In the genomic region with DNA sequence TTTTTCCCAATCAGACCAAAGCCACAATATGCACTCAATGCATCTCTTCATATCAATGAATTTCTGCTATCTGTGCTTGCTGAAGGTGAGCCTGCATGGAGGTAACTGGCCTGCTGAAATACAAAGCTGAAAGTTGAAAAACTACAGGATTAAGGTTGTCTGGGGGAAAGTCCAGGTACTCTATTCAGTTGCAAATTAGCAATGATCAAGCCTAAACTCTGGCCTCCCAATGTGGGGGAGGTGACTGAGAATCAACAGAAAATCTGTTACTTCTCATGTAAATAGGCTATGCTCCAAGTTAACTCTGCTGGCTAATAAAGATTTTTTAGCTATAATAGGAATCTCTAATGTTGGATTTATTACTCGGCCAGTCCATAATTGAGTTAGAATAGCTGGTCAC, we compare ENCODE assay signal across 21 mouse cellular contexts.
DNase-seq lines count a peak whose midpoint lies in the region; TF ChIP-seq lines count a peak whose summit lies in the region.
"Had no signal": no experiment of that assay in that cellular context is flagged by ENCODE, and none has a peak within 500 bp of the region (broad histone marks: within the 10 kb centered on the region; RNA-seq: fewer than 3 reads in every experiment).

No protein-coding gene starts in this region.

- TF ChIP-seq CTCF in thymus, adult 2 months (IDR thresholded peaks at IDR 0.05; ENCODE audit: borderline replicate concordance, control insufficient read depth, extremely low read depth, insufficient read depth, low read length, poor library complexity) = no peak

- no peak overlapping the region for H3K9ac ChIP-seq in ES-E14 (ENCODE audit: insufficient read depth, low read depth, low read length, poor library complexity, severe bottlenecking)
- H3K9ac ChIP-seq: embryonic facial prominence, embryonic 13.5 days; embryonic facial prominence, embryonic 15.5 days; forebrain, embryonic 12.5 days had no signal

- H3K27ac ChIP-seq in ES-E14 (ENCODE audit: insufficient read depth, low read depth, low read length, poor library complexity, severe bottlenecking) = no peak overlapping the region; the same call in 1 of the 2 replicates
- no peak overlapping the region for H3K27ac ChIP-seq in thymus, adult 2 months (ENCODE audit: control insufficient read depth, insufficient read depth, low read length)
- H3K27ac ChIP-seq: embryonic facial prominence, embryonic 13.5 days; embryonic facial prominence, embryonic 15.5 days; forebrain, embryonic 10.5 days; forebrain, embryonic 12.5 days had no signal

- no peaks in the 10 kb centered on the region for H3K27me3 ChIP-seq in thymus, adult 2 months (ENCODE audit: control insufficient read depth, insufficient read depth, low read length)
- H3K27me3 ChIP-seq: CH12.LX; embryonic facial prominence, embryonic 13.5 days; embryonic facial prominence, embryonic 15.5 days; forebrain, embryonic 12.5 days had no signal

- peaks cover 0 to 3% of the 10 kb centered on the region in 2 experiments; a peak in 2 of 4 replicates for H3K4me1 ChIP-seq in ES-E14 (ENCODE audit: control insufficient read depth in 2 of 2, insufficient read depth in 2 of 2, low read length in 2 of 2, poor library complexity in 1 of 2)
- no peaks in the 10 kb centered on the region for H3K4me1 ChIP-seq in thymus, adult 2 months (replicated peaks; ENCODE audit: control insufficient read depth, insufficient read depth, low read length)
- H3K4me1 ChIP-seq: embryonic facial prominence, embryonic 13.5 days; embryonic facial prominence, embryonic 15.5 days; forebrain, embryonic 12.5 days had no signal

- H3K9me3 ChIP-seq in ES-E14 (ENCODE audit: control insufficient read depth, insufficient read depth, low read depth, low read length) = no peaks in the 10 kb centered on the region
- H3K9me3 ChIP-seq: embryonic facial prominence, embryonic 13.5 days; embryonic facial prominence, embryonic 15.5 days; forebrain, embryonic 10.5 days; forebrain, embryonic 12.5 days had no signal

- in situ Hi-C loops in ES-E14 (cut with MboI; ENCODE audit: low sequenced_read_pairs in 2 of 2, unreplicated experiment in 2 of 2) = no loop called here

- H3K4me3 ChIP-seq in ES-E14 (ENCODE audit: insufficient read depth in 1 of 2, low read depth in 1 of 2, low read length in 2 of 2, poor library complexity in 1 of 2, severe bottlenecking in 1 of 2) = no peak overlapping the region
- no peak overlapping the region for H3K4me3 ChIP-seq in thymus, adult 2 months (ENCODE audit: control insufficient read depth, insufficient read depth, low read length)
- H3K4me3 ChIP-seq: embryonic facial prominence, embryonic 13.5 days; embryonic facial prominence, embryonic 15.5 days; erythroblast, embryonic 14.5 days; forebrain, embryonic 10.5 days; forebrain, embryonic 12.5 days had no signal

- 86% methylated on average over 1 of the region's 1 CpGs for WGBS in thymus, adult 2 months

- H3K36me3 ChIP-seq in ES-E14 (ENCODE audit: control insufficient read depth, insufficient read depth, low read length, poor library complexity, severe bottlenecking) = no peaks in the 10 kb centered on the region
- H3K36me3 ChIP-seq in thymus, adult 2 months (ENCODE audit: control insufficient read depth, insufficient read depth, low read length) = no peaks in the 10 kb centered on the region
- H3K36me3 ChIP-seq: embryonic facial prominence, embryonic 13.5 days; embryonic facial prominence, embryonic 15.5 days; forebrain, embryonic 10.5 days; forebrain, embryonic 12.5 days had no signal

- TF ChIP-seq POLR2A in thymus, adult 2 months (IDR thresholded peaks at IDR 0.05; ENCODE audit: control insufficient read depth, extremely low read depth, insufficient read depth, low read length, poor library complexity) = no peak

- DNase-seq in kidney, adult 9 months = peak; percentile 17
- no peak for DNase-seq in kidney, postnatal 4 days
- DNase-seq in ES-E14 (ENCODE audit: low read depth, low spot score) (peak; percentile 38), ZHBTc4 (ENCODE audit: low read depth, low spot score) (peak; percentile 79)
- DNase-seq in thymus, adult 2 months = no peak
- DNase-seq in cerebellum, adult 11-12 months = no peak
- DNase-seq: adrenal gland, adult 8-10 months; adrenal gland, postnatal 14 days; adrenal gland, postnatal 36 days; B cell, adult 2 months; cerebellum, adult 18-20 months; cerebellum, adult 8-10 months; cerebellum, adult 9-11 months; cerebellum, postnatal 14 days; cerebellum, postnatal 36 days had no signal

TF ChIP-seq in ES-E14, 5 proteins besides CTCF, POLR2A, EP300 and RAD21:
- TF ChIP-seq ZC3H11A (IDR thresholded peaks at IDR 0.05; ENCODE audit: borderline replicate concordance, low read depth, low read length) = no peak
- no peak for TF ChIP-seq ZNF384 (IDR thresholded peaks at IDR 0.05; ENCODE audit: low read depth, low read length)
- TF ChIP-seq CHD2 (IDR thresholded peaks at IDR 0.05; ENCODE audit: low read depth, low read length) = no peak
- TF ChIP-seq HCFC1 (IDR thresholded peaks at IDR 0.05; ENCODE audit: borderline replicate concordance, insufficient read depth, low read length) = no peak
- no peak for TF ChIP-seq MAFK (IDR thresholded peaks at IDR 0.05; ENCODE audit: insufficient read depth, low read depth, low read length)
TF ChIP-seq in ES-E14: peak in this region for 0.

Comparison
In these comparisons a context has a peak if more than half of its experiments do, and no peak if none do; other contexts are left out.
1. DNase-seq: peak in kidney, adult 9 months (single experiment), ES-E14 (single experiment) and ZHBTc4 (single experiment); none in kidney, postnatal 4 days (0 of 2), thymus, adult 2 months (single experiment) and cerebellum, adult 11-12 months (single experiment).